In genomic region chr15:65347277-65347676, GRCm38 (mm10) we compare ENCODE assay signal across 19 mouse cellular contexts.
DNase-seq lines count a peak whose midpoint lies in the region; ATAC-seq and TF ChIP-seq lines count a peak whose summit lies in the region.
"Had no signal": no experiment of that assay in that cellular context is flagged by ENCODE, and none has a peak within 500 bp of the region (broad histone marks: within the 10 kb centered on the region; RNA-seq: fewer than 3 reads in every experiment).

No protein-coding gene starts in this region.

- H3ac ChIP-seq in C2C12 (ENCODE audit: control insufficient read depth, insufficient read length, low read depth), result no peak overlapping the region

- H3K4me3 ChIP-seq in heart, adult 2 months, result no peak overlapping the region
- no peak overlapping the region for H3K4me3 ChIP-seq in midbrain, embryonic 12.5 days
- H3K4me3 ChIP-seq in midbrain, postnatal 0 days (ENCODE audit: low read depth, low read length), result no peak overlapping the region
- H3K4me3 ChIP-seq in C2C12 (ENCODE audit: insufficient read depth, poor library complexity, severe bottlenecking), result no peak overlapping the region
- H3K4me3 ChIP-seq: embryonic facial prominence, embryonic 12.5 days; forebrain, embryonic 12.5 days; heart, embryonic 12.5 days had no signal

- ATAC-seq in midbrain, embryonic 12.5 days (ENCODE audit: low FRiP score, low read depth), result peak; percentile 49; the same call in 1 of the 2 replicates
- no peak for ATAC-seq in midbrain, postnatal 0 days (ENCODE audit: low FRiP score)
- ATAC-seq: forebrain, embryonic 16.5 days; intestine, embryonic 16.5 days had no signal

- TF ChIP-seq EP300 in heart, adult 2 months (IDR thresholded peaks at IDR 0.05; ENCODE audit: insufficient read depth, low read depth, low read length), result no peak

- WGBS in heart, adult 2 months, result 82% methylated on average over 3 of the region's 3 CpGs
- 66% methylated on average over 3 of the region's 3 CpGs for WGBS in midbrain, embryonic 12.5 days
- WGBS in midbrain, postnatal 0 days, result 69% methylated on average over 3 of the region's 3 CpGs

- H3K4me1 ChIP-seq in heart, adult 2 months (ENCODE audit: control insufficient read depth, insufficient read depth, low read length), result no peaks in the 10 kb centered on the region
- no peaks in the 10 kb centered on the region for H3K4me1 ChIP-seq in midbrain, embryonic 12.5 days
- no peaks in the 10 kb centered on the region for H3K4me1 ChIP-seq in midbrain, postnatal 0 days (ENCODE audit: insufficient read depth, low read length)
- H3K4me1 ChIP-seq: embryonic facial prominence, embryonic 12.5 days; forebrain, embryonic 12.5 days; heart, embryonic 12.5 days had no signal

- peak; percentile 16 for DNase-seq in heart, adult 11 months
- no peak for DNase-seq in heart, adult 2 months
- DNase-seq in midbrain, postnatal 0 days (ENCODE audit: low spot score), result no peak
- peak; percentile 14 for DNase-seq in mesoderm, embryonic 11.5 days (ENCODE audit: low read depth, low spot score)
- no peak for DNase-seq in cerebellum, postnatal 14 days
- DNase-seq: adrenal gland, adult 8-10 months; adrenal gland, postnatal 36 days; cerebellum, adult 11 months; cerebellum, adult 8-10 months; cerebellum, postnatal 25 days; gastrocnemius, postnatal 10 days had no signal

- intact Hi-C loops in heart, adult 2 months (cut with DNase I), result no loop called here

- TF ChIP-seq CTCF in heart, adult 2 months (IDR thresholded peaks at IDR 0.05), result no peak
- no peak for TF ChIP-seq CTCF in midbrain, postnatal 0 days (IDR thresholded peaks at IDR 0.05)
- no peak for TF ChIP-seq CTCF in C2C12 (IDR thresholded peaks at IDR 0.05; ENCODE audit: control insufficient read depth, insufficient read depth, insufficient read length)

- H3K9ac ChIP-seq in heart, adult 2 months (ENCODE audit: low read depth, low read length), result no peak overlapping the region
- H3K9ac ChIP-seq in midbrain, embryonic 12.5 days (replicated peaks), result no peak overlapping the region
- no peak overlapping the region for H3K9ac ChIP-seq in midbrain, postnatal 0 days (replicated peaks; ENCODE audit: low read length, poor library complexity, severe bottlenecking)
- H3K9ac ChIP-seq: embryonic facial prominence, embryonic 12.5 days; forebrain, embryonic 12.5 days; heart, embryonic 12.5 days; hindbrain, embryonic 14.5 days had no signal

- TF ChIP-seq POLR2A in heart, adult 2 months (IDR thresholded peaks at IDR 0.05; ENCODE audit: insufficient read depth, low read depth, low read length), result no peak

- no peaks in the 10 kb centered on the region for H3K27me3 ChIP-seq in heart, adult 2 months (ENCODE audit: control insufficient read depth, insufficient read depth, low read length)
- no peaks in the 10 kb centered on the region for H3K27me3 ChIP-seq in midbrain, embryonic 12.5 days
- no peaks in the 10 kb centered on the region for H3K27me3 ChIP-seq in midbrain, postnatal 0 days (ENCODE audit: insufficient read depth, low read length)
- H3K27me3 ChIP-seq in C2C12 (ENCODE audit: control insufficient read depth, insufficient read depth, insufficient read length), result no peaks in the 10 kb centered on the region
- H3K27me3 ChIP-seq: embryonic facial prominence, embryonic 12.5 days; forebrain, embryonic 12.5 days; heart, embryonic 12.5 days had no signal

- H3K36me3 ChIP-seq in heart, adult 2 months (ENCODE audit: control insufficient read depth, insufficient read depth, low read length), result no peaks in the 10 kb centered on the region
- no peaks in the 10 kb centered on the region for H3K36me3 ChIP-seq in midbrain, embryonic 12.5 days
- H3K36me3 ChIP-seq in midbrain, postnatal 0 days (ENCODE audit: insufficient read depth, low read length), result no peaks in the 10 kb centered on the region
- no peaks in the 10 kb centered on the region for H3K36me3 ChIP-seq in C2C12 (ENCODE audit: control insufficient read depth, insufficient read depth)
- H3K36me3 ChIP-seq: embryonic facial prominence, embryonic 12.5 days; forebrain, embryonic 12.5 days; heart, embryonic 12.5 days had no signal

- no peak overlapping the region for H3K4me2 ChIP-seq in midbrain, embryonic 12.5 days (replicated peaks)
- no peak overlapping the region for H3K4me2 ChIP-seq in midbrain, postnatal 0 days (ENCODE audit: low read depth, low read length, poor library complexity, severe bottlenecking)
- H3K4me2 ChIP-seq: embryonic facial prominence, embryonic 12.5 days; forebrain, embryonic 12.5 days; heart, embryonic 12.5 days; hindbrain, embryonic 14.5 days had no signal

- H3K79me2 ChIP-seq in heart, adult 2 months (replicated peaks; ENCODE audit: control insufficient read depth, insufficient read depth, low read length), result no peaks in the 10 kb centered on the region
- H3K79me2 ChIP-seq in C2C12 (ENCODE audit: control insufficient read depth, insufficient read depth), result no peaks in the 10 kb centered on the region

- H3K79me3 ChIP-seq in C2C12 (ENCODE audit: low read depth), result no peaks in the 10 kb centered on the region

- no peak overlapping the region for H3K27ac ChIP-seq in heart, adult 2 months
- H3K27ac ChIP-seq in midbrain, embryonic 12.5 days (replicated peaks), result no peak overlapping the region
- H3K27ac ChIP-seq in midbrain, postnatal 0 days (ENCODE audit: low read depth, low read length), result no peak overlapping the region
- H3K27ac ChIP-seq: embryonic facial prominence, embryonic 12.5 days; forebrain, embryonic 12.5 days; hindbrain, embryonic 14.5 days had no signal

- H3K9me3 ChIP-seq in midbrain, embryonic 12.5 days, result no peaks in the 10 kb centered on the region
- no peaks in the 10 kb centered on the region for H3K9me3 ChIP-seq in midbrain, postnatal 0 days (ENCODE audit: low read length)
- H3K9me3 ChIP-seq: embryonic facial prominence, embryonic 12.5 days; forebrain, embryonic 12.5 days; heart, embryonic 12.5 days had no signal

TF ChIP-seq in C2C12, 6 proteins besides CTCF, POLR2A, EP300 and RAD21:
- TF ChIP-seq USF1 (IDR thresholded peaks at IDR 0.05; ENCODE audit: low read depth) (no peak), MYOD1 (IDR thresholded peaks at IDR 0.05; ENCODE audit: control insufficient read depth, insufficient read length, low read depth) (peak; percentile 61)

Comparison
In these comparisons a context has a peak if more than half of its experiments do, and no peak if none do; other contexts are left out.
1. DNase-seq: peak in heart, adult 11 months (single experiment) and mesoderm, embryonic 11.5 days (single experiment); none in heart, adult 2 months (0 of 2), midbrain, postnatal 0 days (single experiment) and cerebellum, postnatal 14 days (0 of 2).